Mouse (Mus musculus) kidney, adult 2 months (tissue): ENCODE data around the gene Pde4d.

Experiments
- CTCF ChIP-seq: fragments of 200-500 bp; conservative IDR thresholded peaks from 2 replicates; pipeline ENCODE4 v1.5.1; 2011; ENCODE audit warnings: low read depth, mild to moderate bottlenecking, control low read depth, low read length, moderate library complexity, mixed read lengths; ENCODE audit not compliant: insufficient read depth, insufficient read length
- POLR2A ChIP-seq: fragments of 200-500 bp; IDR thresholded peaks from one replicate; pipeline ENCODE4 v1.6.1; 2011; ENCODE audit warnings: low read depth, low read length, control low read depth

- TF ChIP-seq POLR2A: no peak
- TF ChIP-seq CTCF: no peak
Observed at GRCm38 (mm10) chr13:108642259-108642658, 192.5 kb downstream of the Pde4d start.
